Mouse (Mus musculus) 416B (cell line): ENCODE results near the gene Dpp6.

ENCODE experiments used
- DNase-seq: peaks from one replicate; pipeline ENCODE4 v3.0.0; 2011; ENCODE audit warnings: low read depth

The Dpp6 gene

DNA sequence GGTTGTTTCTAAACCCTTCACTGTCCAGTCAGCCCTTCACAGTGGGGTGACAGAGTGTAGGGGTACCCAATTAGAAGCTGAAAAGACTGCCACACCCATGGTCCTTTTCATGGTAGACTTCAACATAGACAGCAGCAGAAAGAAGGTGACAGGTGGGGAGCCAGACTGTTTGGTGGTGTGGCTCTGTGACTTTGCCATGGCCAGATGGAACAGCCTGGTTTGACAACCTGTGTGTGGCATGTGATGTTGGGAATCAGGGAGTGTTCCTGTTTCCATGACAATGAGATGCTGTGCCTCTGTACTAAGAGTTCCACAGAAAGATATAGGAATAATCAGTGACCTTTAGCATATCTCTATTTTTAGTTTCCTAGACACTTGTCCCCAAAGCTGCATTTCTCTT lies 386.1 kb downstream of the Dpp6 start:
- DNase-seq: no peak

DNA sequence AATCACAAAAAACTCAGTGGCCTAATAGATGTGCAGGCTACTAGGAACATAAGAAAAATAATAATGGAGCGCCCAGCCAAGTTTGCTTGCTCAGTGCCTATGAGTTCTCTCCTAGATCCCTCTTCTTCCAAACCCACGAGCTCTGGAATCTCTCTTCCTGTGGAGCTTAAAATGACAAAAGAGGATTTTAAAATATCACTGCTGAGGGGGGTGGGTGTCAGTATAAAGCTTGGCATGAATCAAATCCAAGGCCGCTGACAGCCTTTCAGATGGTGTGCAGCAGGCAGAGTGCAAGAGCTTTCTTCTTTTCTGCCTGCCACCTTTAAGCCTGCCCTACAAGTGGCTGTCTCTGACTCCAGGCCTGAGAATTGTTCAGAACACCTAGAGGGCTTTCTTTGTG lies 387.7 kb downstream of the Dpp6 start:
- no peak for DNase-seq

DNA sequence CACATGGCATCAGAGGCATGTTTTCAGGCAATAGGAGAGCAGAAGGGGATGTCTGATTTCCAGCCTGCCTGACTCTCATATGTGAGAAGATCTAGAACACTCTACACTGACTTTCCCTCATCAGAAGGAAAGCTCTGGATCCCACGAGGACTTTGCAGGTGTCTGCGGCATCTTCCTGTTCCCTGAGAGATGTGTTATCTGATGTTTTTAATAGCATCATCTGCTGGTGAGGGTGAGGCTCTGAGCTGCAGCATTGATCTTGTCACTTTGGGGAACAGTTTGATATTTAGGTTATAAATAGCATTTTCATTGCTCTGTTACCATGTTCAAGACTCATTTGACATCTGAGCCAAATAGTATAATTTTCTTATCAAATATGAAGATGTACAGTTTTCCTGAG lies 388.8 kb downstream of the Dpp6 start:
- DNase-seq: no peak

DNA sequence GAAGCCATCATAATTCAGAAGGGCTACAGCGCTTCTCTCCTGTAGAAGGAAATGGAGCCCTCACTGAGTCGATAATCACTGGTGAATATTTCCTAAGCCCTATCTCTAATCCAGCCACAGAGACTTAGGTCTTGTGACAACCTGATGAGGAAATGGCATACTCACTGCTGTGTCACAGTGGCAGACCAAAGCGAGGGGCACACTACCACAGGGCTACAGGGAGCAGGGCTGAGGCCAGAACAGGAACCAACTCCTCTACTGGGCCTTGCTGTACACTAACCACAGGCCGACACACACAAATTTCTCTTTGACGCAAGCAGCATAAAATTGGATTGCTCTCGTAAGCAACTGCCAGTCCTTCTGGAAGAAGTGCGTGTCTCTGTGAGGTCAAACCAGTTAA lies 389.2 kb downstream of the Dpp6 start:
- peak; percentile 12 for DNase-seq

DNA sequence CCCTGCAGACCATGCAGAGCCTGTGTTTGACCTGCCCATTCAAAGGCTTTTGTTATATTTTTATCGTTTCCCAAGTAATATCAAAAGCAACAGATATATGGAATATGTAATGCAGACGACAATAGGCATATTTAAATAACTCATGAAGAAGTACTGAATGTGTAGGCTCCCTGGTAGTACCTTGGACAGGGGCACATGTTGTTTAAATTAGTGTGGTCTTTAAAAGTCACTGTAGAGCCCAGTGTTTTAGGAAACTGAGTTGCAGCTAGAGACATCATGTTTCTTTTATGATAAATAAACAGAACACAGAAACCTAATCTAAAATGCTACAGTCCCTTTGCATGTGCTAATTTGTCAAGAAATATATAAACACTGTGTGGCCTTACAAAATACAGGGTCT lies 403.1 kb downstream of the Dpp6 start:
- DNase-seq: no peak

DNA sequence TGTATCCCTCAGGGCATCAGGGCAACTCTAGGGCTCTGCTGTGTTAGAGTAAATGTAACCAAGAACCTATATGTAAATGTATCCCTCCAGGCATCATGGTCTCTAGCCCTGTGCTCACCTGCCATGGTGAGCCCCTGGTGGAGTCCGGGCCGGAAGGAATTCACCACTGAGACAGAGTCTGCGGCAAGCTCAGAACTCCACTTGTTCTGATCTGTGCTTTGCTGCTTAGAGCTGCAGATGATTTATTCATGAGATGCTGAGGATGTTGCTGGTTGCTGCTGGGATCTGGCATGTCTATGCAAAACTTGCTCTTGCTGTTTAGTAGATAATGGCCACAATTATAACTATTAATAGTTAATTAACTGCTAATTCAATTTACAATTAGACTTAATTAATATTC lies 425.1 kb downstream of the Dpp6 start:
- no peak for DNase-seq

DNA sequence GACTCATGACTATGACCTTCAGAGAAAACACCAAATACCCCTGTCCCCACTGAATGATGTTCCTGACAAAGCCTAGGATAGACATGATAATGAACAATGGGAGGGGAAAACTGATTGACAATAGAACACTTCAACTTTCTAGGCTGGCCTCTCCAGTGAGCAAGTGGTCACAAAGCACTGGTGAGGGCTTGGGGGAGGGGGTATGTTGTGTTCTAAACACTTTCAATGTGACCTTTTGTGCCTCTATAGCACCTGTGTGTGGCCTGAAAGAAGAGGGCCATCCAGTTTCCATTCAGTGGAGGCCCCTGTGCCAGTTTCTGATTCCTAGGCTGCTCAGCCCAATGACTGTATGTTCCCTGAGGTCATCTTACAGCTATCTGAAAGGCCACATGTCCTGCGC lies 426.2 kb downstream of the Dpp6 start:
- no peak for DNase-seq

DNA sequence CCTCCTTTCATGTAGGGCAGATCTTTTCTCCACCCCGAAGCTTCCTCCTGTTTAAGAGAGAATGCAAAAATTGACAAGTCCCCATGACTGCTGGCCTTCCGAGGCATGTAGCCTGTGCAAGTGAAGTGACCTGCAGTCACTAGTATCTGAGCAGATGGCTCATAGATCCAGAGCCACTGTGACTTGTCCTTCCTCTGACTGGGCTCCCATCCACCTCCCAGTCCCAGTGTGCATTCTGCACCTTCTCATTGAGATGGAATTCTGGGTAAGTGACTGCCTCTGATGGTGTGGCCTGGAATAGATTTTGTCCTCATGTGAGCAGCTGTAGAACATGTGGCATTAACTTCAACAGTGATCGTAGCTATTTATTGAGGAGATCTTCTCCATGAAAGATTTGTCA lies 430.8 kb downstream of the Dpp6 start:
- no peak for DNase-seq

DNA sequence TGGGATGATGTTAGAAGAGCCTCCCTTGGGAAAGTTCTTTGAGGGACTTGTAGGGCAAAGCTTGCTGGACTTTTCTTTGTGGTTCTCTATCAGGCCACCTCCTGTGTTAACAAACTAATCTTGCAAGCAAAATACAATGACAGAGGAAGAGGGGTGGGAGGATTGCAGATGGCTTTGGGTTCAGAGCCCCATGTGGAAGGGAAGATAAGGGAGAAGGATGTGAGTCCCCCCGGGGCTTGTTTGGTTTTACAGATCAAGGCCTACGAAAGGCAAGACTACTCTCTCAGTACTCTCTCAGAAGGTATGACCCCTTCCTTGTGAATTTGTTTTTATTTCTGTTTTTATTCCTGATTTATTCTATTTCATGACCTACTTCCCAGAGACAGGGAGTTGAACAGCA lies 431.7 kb downstream of the Dpp6 start:
- DNase-seq: no peak

DNA sequence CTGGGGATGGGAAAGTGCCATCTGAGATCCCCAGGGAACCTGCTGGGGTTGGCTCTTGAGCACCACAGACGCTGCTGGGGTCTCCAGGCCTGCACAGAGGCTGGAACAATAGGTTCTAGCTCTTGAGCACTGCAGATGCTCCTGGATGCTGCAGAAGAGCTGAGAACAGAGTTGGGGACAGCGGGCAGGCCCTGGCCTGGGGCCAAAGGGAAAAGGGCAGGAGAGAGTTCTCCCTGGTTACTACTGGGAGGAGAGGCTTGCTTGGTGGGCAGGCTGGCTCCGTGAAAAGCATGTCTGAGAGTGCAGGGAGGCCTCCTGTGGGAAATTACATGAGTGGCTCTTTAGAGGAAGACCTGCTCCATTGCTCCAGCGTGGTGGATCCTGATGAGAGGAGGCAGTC lies 432.9 kb downstream of the Dpp6 start:
- DNase-seq: no peak

DNA sequence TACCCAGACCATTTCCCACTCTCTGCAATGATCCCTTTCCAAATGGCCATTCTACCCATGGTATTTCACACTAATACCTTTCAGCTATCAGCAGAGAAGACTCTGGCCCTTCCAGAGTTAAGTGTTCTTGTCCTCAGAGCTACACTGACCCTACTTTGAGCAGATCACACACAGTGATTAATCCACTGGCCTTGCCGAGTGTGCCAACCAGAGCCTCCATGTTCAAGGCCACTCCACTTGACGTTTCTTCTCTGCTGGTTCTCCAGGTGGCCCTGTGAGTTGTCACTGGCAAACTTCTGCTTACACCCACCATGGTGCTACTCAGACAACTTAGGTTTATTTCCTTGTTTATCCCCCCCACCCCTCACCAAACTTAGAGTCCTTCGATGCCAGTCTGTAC lies 433.9 kb downstream of the Dpp6 start:
- DNase-seq: no peak

DNA sequence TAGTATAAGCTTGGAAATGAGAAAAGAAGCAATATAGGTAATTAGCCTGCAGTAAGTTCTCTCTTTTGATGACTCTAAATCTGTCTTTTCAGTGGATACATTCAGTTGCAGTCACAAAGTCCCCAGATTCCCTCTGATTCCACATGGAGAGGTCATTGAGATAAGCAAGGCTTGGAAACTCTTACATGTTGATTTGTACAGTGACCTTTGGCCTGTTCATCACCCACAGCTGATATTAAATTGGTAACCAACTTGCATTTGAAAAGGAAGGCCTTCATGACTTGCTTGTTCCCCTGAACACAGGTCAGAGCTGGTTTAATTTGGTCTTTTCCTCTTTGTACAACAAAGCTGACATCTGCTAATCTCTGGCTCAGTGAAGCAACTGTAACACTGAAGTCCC lies 434.4 kb downstream of the Dpp6 start:
- no peak for DNase-seq

DNA sequence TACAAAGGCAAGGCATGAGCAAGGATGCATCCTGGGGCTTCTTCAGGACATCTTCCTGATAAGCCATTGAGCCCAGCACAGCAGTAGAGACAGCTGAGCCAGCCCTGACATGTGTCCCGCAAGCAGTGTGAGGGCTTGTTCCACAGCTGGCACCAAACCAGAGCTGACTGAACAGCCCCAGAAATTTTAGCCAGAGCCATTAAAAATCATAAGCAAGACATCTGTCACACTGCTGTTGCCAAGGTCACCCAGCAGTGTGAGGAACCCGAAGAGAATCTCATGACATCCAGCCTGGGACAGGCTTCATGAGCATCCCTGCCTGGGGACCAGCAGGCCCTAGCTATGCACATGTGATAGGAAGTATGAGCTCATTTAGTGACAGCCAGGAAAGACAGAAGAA lies 438.2 kb downstream of the Dpp6 start:
- DNase-seq: no peak

DNA sequence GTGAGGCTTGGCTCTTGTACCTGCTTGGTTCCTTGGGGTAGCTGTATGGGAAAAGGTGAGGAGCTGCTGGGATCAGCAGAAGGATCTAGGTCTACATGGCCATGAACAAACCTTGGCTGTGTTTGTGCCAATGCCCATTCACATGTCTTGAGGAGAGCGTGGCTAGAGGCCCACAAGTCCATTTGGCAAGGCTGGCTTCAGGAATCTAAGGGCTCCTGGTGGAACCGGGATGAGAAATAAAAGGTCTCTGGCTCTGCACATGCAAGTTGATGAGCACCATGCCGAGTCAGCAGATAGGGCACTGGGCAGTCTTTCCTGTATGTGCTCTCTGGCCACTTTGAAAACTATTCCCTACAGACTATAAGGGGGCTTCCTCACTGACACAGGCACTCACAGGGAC lies 441.6 kb downstream of the Dpp6 start:
- DNase-seq: no peak

DNA sequence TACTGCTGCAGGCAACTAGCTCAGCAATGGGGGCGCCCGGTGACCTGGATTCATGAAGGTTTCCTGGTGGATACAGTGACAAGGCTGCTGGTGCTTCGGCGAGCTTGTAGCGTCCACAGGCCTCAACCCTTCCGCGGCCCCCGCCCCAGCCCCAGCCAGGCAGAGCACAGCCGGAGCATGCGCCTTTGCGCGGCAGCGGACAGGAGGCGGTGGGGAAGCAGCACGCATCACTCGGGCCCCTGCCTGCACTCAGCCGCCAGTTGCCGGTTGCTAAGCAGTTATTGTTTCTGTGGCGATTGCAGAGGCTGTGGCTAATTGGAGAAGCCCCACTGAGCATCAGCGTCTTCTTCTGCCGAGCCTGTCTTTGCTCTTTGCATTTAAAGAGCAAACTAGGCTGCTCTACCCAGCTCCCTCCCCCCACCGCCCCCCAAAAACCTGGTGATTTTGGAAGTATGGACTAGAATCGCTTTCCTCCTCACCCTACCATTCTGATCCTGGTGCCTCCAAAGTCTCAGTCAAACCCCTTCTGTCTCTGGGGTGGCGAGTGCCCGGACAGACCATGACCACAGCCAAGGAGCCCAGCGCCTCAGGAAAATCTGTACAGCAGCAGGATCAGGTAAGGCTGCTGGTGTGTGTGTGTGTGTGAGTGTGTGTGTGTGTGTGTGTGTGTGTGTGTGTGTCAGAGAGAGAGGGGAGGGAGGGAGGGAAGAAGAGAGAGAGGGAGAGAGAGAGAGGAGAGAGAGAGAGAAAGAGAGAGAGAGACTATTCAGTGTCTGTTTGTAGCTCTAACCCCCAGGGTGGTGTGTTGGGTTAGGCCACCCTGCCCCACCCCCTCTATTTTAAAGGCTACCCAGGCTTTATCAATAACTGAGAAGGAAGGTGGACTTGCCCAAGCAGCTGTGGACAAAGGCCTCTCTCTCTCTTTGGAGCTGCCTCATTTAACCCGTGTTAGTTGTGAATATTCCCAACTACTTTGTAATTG lies 445.0 kb downstream of the Dpp6 start:
- DNase-seq: no peak

DNA sequence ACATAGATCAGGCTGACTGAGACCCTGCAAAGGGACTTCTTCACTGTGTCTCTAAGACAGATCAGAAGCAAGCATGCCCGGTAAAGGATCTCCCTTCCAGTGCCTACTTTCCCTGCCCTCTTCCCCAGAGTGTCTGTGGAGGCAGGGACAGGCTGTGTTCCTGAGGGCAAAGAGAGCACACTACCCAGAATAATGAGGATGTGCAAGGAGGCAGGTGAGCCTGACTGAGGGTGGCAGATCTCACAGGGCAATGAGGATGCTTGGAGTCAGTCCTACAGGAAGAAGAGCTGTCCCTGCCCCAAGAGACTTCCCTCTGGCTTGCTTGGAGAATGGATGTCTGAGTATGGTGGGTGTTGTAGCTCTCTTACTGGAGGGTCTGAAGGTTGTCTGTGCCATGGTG lies 445.7 kb downstream of the Dpp6 start:
- no peak for DNase-seq

DNA sequence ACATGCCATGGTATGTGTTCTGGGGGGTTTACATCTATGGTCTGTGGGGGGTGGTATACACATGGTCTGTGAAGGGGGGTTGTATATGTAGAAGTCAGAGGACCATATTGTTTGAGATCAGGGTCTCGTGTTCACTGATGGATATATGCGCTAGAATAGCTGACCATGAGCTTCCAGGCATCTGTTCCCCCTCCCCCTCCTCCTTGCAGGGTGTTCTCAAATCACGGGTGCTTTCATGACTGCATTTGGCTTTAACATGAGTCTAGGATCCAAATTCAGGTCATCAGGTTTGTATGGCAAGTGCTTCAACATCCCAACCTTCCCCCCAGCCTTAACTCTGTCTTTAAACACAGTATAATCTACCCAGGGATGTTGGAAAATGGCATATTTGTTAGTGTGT lies 448.3 kb downstream of the Dpp6 start:
- DNase-seq: no peak

DNA sequence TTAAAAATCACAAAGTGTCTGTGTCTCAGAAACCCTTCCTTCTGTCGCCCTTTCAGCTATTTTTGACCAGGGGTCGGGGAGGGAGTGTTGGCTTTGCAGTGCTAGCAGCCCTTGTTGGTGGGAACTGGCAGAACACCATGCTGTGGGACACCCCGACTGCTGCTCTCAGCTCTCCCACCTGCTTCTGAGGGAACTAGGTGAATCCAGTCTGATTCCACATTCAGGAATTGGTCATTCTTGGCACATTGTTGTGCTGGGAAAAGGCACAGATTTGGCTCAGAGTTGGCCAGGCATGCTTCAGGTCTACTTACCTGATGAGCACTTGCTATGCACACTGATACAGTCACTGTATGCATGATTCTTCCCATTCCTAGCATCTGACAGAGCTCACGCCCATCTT lies 454.3 kb downstream of the Dpp6 start:
- no peak for DNase-seq

DNA sequence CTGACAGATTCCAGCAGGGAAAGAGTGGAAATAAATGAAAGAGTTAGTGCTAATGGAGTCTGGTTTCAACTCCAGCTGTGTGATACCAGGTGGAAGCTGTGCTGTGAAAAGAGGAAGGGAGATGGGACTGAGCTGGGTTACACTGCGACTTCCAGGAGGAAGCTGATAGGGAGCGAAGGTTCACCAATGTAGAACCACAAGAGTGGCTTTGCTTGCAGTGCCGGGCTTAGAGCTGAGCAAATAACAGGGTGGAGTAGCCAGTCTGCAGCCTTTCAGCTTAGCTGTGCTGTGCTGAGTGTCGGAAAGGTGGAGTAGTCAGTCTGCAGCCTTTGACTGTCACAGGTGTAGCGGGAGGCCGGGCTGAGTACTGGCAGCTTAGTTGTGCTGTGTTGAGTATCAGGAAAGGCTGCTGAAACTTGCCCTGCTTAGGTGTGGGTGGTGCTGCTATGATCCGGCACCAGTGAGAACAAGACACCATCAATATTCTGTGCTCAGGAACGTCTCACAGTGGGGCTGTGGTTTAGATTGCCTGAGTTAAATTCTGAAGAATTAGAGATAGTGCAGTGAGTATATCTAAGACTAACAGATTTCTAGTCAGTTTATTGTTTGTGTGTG lies 457.9 kb downstream of the Dpp6 start:
- no peak for DNase-seq

DNA sequence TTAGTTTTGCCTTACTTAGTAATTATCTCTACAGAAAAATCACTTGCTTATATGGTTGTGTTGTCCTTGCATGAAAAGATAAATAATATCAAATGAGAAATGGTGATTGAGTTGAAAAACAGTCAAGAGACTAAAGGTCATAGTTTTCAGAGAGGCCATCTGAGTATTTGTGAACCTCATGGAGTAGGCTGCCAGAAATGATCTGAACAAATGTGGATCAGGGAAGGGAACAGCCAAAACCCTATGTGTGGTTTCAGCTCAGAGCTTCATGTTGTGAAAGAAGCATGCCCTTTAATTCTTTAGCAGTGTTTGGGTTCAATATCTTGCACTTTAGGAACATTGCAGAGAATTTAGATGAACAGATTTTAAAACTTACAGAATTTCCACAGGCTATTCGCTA lies 458.9 kb downstream of the Dpp6 start:
- no peak for DNase-seq

DNA sequence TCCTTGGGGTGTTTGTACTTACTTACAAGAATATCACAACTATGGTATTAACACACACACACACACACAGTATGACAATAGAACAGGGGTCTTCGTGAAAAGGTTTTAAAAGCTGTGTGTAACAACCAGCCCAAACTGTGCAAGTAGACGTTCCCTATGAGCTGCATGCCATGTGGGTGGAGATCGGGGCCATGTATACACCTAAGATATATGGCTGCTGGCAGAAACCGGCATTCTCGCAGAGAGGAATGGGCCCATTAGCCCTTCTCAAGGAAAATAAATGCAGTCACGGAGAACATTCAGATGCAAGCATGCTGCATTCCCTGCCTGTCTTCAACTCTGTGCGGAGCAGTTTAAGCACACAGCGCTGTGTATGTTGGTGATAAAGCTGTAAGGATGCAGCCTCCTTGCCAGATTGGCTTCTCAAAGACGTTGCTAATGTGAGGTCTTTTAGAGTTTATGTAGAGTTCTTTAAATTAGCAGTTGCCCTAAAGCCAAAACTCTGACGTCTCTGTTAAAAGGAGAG lies 461.2 kb downstream of the Dpp6 start:
- no peak for DNase-seq

DNA sequence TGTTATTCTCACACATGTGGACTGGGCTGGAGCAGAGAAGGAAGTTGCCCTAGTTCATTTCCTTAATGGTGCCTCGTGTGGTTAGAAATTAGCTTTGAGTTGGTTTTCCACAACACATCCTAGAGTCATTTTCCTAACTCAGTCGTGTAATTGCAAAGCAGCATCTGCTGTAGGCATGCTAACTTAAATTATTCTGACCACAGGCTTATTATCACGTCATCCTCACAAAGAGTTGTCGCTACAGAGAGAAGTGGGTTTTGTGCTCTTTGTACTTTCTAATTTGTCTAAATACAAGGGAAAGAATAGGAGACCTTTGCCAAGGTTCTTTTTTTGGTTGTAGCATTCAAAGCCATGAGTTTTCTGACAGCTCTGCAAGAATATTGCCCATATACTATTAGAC lies 469.9 kb downstream of the Dpp6 start:
- no peak for DNase-seq

DNA sequence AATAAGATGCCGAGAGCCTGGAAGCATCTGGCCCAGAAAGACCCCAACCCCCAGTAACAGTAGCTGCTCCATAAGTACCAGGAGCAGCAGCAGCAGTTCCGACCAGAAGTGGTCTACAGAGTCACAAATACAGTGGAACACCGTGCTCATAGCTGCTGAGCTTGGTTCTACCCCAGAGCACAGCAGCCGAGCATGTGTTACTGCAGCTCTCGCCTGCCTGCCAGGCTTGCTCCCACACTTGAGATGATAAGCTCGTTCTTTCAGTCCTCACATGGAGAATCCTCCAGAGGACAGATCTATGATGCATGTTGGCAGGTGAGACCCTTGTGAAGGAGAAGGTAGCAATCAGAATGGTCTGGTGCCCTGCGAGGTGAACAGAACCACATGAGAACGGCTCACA lies 474.4 kb downstream of the Dpp6 start:
- no peak for DNase-seq

DNA sequence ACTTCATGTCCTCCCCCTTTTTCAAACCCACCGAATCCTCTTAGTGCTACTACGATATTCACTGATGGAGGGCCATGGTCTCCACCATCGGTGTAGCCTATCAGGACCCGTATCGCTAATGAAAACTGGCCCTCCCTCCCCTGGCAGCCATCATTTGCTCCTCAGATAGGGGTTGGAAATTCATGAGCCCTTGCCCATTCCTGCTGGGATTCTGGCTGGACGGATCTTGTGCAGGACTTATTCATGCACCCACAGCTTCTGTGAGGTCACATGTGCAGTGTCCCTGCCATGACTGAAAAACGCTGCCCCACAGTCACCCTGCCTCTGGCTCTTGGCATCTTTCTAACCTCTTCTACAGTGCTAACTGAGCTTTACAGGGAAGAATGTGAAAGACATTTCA lies 475.2 kb downstream of the Dpp6 start:
- DNase-seq: no peak
